Mouse (Mus musculus): ENCODE measurements at regions not wholly inside any gene's neighbourhood (a gene's known extent, or its start where the extent isn't known, plus 50 kb on each side); places are given as distances from the start of the nearest gene placed in this dataset.
A peak's percentile ranks its signal among the peaks of the same experiment; 100 is the strongest.

DNA sequence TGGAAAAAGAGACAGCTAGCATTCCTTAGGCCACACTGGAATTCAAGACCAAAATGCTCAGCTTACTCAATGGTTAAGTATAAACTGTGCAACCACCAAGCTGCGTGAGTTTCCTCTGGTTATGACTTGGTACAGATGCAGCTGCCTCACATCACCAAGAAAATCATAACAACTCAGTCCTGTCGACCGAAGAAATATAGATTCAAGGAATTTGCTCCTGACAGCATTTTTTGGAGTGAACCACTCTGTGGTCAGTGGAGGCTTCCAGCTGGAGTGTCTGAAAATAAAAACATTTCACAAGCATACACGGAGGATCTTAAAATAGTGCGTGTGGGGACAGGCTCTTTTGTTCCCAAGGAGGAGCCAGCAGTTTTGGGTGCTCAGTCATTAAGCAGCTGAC is 253.8 kb downstream of the Bckdhb start:
- no peak for DNase-seq

GRCm38 (mm10) chr9:84179238-84179637 is 254.3 kb downstream of the Bckdhb start:
- DNase-seq, result no peak

- no peak for DNase-seq
Measured at GRCm38 (mm10) chr9:84183637-84184374, 258.9 kb downstream of the Bckdhb start.

- DNase-seq, result no peak
Measured at GRCm38 (mm10) chr9:84187531-84187930, 262.6 kb downstream of the Bckdhb start.

- DNase-seq, result no peak
Measured at GRCm38 (mm10) chr9:84193405-84193804, 268.5 kb downstream of the Bckdhb start.

GRCm38 (mm10) chr9:84194716-84195115 is 269.8 kb downstream of the Bckdhb start:
- peak; percentile 2 for DNase-seq

DNA sequence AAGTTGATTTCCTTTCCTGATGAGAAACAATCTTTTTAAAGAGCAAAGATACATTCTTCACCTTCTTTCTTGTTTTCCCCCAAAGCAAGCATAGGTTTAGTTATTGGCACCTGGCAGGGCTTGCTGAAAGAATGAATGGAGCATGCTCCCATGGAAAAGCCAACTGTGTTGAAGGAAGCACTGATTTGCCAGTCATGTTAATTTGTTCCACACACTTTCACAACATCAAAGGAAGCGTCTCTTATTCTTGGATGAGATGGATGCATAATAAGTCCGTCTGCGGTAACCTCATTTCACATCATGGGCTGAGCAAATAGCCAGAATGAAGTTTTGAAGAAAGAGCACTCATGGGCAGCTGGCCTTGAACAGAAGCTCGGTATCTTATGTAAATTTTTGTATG is 270.4 kb downstream of the Bckdhb start:
- DNase-seq, result no peak

DNA sequence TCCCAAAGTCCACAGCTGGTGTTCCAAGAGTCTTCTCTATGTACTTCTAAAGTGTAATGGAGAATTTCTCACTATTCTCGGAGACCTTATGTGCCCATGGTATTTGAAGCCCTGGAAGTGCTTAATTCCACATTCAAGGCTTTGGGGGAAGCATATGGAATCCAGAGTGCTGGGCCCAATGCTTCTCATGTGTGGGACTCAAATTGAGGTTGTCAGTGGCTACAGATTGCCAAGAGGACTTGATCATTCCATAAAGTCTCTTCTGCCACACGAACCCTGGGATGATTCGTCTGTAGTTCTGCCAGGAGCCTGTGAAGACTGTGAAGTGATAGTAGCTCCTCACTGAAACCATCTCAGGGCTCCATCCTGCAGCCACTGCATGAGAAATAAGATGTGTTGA is 275.3 kb downstream of the Bckdhb start:
- no peak for DNase-seq

DNA sequence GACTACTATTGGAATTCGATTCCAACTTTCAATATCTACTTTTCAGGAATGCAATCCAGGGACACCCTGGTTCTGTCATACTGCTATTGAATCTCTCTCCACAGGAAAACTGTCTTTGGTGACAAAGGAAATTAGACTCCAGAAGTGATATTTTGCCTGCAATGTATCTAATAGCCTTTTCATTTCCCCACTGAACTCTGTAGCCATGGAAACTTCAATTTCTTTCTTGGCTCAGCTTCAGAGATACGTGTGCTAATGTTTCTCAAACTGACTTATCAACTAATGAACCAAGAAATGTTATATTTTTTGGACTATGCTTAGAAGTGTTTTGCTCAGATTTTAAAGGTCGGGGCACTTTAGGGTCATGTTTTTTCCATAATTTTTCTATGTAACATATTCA is 279.1 kb downstream of the Bckdhb start:
- DNase-seq, result no peak

GRCm38 (mm10) chr9:84240491-84240975 is 315.6 kb downstream of the Bckdhb start:
- DNase-seq, result no peak

- no peak for DNase-seq
Measured at GRCm38 (mm10) chr9:84249765-84250164, 324.8 kb downstream of the Bckdhb start.

DNA sequence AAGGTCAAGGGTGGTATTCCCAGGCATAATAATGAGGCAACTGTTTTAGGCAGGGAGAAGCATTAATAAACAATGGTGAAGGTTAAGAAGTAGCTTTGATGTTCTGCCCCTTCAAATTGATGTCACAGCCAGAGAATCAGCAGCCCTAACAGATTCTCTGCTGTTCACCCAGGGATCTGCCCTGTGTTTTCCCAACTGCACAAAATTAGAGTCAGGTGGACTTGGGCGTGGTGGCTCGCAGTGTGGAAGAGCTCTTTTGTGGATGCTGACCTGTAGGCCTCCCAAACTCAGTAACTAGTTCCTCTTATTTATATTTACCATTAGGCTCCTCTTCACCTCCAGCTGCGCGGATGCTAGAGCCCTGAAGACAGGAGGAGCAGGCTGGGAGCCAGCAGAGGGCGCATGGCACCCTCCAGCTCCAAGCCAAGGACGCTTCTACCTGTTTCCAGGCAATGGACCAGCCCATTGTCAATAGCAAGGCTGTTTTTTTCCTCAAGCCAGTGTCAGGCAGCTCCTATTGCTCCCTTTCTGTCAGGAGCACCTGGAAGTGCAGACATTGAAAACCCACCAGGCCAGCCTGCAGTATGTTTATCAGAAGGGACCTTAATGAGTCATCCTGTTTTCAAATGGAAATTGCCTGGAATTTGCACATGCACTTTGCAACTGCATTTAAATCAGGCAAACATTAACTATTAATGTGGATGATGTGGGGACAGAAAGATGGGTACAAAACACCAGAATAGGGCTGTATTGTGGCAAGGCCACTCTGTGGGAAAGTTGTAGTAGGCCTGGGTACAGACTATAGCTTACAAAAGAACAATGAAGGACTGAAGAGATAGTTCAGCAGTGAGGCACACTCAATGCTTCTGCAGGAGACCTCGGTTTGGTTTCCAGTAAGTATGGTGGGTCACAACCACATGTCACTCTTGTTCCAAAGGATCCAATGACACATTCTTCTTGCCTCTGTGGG is 328.4 kb downstream of the Bckdhb start:
- DNase-seq, result peak; percentile 46

DNA sequence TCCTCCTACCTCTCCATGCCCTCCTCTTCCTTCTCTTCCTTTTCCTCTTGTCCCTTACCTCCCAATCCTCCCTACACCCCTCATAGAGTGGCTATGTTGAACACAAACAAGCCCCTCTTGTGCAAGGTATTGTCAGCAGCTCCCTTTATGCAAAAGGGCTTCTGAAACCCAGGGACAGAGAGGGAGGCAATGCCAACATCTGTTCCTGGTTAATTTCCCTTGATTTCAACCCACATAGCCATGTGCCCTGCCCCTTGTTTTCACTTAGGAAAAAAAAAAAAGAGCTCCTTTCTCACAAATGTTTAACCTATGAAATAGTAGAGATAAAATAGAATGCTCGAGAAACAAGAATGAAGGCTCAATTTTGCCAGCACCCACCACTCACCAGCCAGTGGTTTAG is 333.5 kb downstream of the Bckdhb start:
- no peak for DNase-seq

GRCm38 (mm10) chr9:84259751-84260150 is 334.8 kb downstream of the Bckdhb start:
- DNase-seq, result no peak

DNA sequence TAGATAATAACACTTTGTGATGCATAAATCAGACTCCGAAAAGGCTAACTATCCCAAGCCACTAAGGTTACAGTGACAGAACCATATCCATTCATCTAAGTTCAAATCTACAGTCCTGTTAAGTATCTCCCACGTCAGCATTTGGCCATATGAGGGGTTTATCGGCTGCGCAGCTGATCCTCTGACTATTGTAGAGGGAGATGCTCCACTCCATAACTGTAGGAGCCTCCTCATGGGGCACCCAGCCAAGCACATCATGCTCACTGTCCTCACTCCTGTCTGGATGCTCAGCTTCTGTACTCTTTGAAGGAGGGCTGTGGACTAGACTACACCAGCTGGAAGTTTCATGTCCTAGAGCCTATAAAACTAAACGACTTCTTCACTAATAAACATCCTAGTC is 337.2 kb downstream of the Bckdhb start:
- DNase-seq, result no peak

DNA sequence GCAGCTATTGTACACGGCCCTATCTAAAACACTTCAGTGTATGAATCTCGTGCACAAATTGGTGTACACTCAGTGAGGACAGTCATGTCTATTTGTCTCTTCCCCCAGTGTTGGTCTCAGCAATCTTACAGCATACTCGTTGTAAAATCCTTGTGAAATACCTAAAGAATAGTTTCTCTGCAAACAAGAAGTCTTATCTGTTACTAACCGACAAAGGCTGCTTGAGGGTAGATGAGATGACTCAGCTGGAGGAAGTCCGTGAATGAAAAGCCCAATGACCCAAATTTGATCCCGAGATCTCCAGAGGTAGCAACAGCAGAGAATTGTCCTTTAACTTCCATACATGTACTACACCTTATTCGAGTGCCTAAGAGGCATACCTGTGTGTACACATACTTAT is 342.0 kb downstream of the Bckdhb start:
- DNase-seq, result no peak

GRCm38 (mm10) chr9:84274608-84275007 is 349.7 kb downstream of the Bckdhb start:
- DNase-seq, result no peak

- no peak for DNase-seq
Measured at GRCm38 (mm10) chr9:84278295-84278694, 353.4 kb downstream of the Bckdhb start.

DNA sequence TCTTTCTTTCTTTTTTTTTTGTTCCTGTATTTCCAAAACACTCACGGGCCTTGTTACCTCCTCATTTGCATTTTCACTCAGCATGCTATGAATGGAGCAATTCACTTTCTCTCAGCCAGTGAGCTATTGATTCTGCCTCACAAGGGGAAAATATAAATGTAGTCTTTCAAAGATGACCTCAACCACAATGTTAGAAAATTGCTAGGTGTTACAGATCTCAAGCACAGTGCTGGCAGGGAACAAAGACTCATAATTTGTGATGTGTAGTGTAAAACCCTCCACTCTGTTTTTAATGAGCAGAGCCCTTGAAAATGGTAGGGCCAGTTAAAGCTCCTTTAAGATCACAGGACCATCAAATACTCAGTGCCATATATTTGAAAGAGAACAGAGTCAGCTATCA is 353.8 kb downstream of the Bckdhb start:
- no peak for DNase-seq

- DNase-seq, result no peak
Measured at GRCm38 (mm10) chr9:84280898-84281297, 356.0 kb downstream of the Bckdhb start.

DNA sequence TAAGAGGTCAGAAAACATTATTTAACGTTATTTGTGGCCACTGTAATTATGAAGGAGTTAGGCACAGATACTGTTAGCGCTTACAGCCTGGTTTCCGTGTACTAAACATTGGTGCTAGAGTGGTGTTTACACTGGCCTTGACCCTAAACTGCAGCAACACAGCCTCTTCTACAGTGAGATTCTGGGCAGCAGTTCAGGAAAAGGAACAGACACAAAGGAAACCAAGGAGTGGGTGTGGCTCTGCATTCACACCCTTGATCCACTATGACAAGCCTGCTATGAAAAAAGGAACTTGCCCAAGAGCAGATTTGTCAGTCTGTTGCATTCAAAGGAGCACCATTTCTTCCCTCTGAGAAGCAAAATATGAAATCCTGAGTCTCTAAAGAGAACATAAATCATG is 356.7 kb downstream of the Bckdhb start:
- no peak for DNase-seq

DNA sequence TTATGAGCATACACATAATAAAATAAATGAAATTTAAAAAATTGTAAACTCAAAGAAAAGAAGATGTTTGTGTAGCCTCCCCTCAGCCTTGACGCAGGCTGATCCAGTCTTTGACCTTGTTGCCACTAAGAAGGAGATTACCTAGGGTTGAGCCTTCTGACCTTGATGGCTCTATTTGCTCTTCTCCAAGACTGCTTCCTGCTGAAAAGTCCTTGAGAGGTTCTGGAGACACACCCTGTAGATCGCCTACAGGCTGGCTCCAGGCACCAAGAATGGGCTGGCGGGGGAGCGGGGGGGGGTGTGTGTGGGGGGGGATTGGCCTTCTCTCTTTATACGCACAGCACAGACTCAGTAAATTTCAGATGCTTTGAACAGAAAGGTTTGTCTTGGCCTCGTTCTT is 358.4 kb downstream of the Bckdhb start:
- DNase-seq, result no peak

DNA sequence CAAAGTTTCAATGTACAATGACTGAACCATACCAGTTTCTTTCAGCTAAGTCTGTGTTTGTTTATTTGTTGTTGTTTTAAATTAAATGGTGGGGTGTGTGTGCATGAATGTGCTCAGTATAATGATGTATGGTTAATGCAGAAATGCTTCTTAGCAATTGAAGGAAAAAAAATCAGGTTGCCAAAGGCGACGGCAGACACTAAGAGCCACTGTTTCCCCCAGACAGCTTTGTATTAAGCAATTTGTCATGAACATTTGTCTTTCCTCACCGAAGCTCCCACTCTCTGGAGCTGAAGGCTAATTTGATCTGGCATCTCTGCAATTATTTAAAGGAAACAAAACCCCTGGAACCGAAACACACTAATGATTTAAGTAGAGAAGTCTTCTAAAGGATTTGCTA is 360.7 kb downstream of the Bckdhb start:
- DNase-seq, result no peak

Measured in adrenal gland, postnatal 25 days (tissue).